Mouse (Mus musculus): ENCODE data around the gene Fnbp4. TPM values are rescaled to one million over a fixed set of nuclear protein-coding genes. Genes with fewer than 3 reads are reported as not detected.

Fnbp4 gene
- polyA plus RNA-seq (2014; fragmentation: Nextera tagmentation; extraction: Ambion mirVana), result 104 and 105 TPM in 2 replicates

DNA sequence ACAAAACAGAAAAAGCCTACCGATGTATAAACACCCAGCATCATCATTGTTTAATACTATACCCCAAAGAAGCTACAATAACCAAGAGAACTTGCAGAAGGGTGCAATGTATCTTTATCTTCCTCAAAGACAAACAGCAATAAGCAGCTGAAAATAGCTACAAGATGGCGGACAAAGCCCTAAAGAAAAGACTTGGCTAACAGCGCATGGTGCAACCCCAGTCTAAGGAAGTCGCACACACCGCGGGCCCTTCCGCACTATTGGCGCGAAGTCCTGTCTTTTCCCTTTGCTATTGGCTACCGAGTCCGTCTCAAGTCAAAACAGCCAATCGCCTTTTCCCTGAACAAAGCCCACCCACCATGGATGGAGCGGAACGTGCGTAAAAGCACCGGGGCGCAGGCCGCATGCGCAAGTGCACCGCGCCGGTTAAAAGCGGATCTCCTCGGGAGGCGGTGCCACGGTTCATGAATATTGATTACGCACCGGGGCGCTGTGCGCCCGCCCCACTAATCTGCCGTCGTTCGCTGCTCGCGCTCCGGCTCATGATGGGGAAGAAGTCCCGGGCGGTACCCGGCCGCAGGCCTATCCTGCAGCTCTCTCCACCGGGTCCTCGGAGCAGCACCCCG lies at the start of gene Fnbp4:
Gene Fnbp4 (plus strand): TSS at position 318 of the 626 bp plus-strand sequence.
- H3K4me3 ChIP-seq (ENCODE audit: low read depth, low read length), result peak within 1 kb of the TSS; percentile 95
- peak within 1 kb of the TSS; percentile 98 for H3K9ac ChIP-seq (ENCODE audit: low read length)
- ATAC-seq (ENCODE audit: insufficient read depth, low FRiP score, low TSS enrichment), result peak; percentile 99
- peak within 1 kb of the TSS; percentile 91 for H3K27ac ChIP-seq (ENCODE audit: low read depth, low read length)
- WGBS, result under 1% methylated on average over 43 of the region's 44 CpGs
- H3K27me3 ChIP-seq (ENCODE audit: control insufficient read depth, insufficient read depth, low read length), result no peaks in the 10 kb centered on the region
- peak within 1 kb of the TSS; percentile 75 for H3K4me2 ChIP-seq (ENCODE audit: low read depth)
- H3K36me3 ChIP-seq (ENCODE audit: control insufficient read depth, insufficient read depth, low read length), result 0 out of 2 replicates have a peak, but pooled peaks cover 3% of the 10 kb centered on the region
- H3K4me1 ChIP-seq (ENCODE audit: control insufficient read depth, insufficient read depth, low read length), result no peaks in the 10 kb centered on the region
- no peaks in the 10 kb centered on the region for H3K9me3 ChIP-seq (ENCODE audit: control insufficient read depth, low read length)
- peak; percentile 99 for DNase-seq (ENCODE audit: low spot score)

- Histone ChIP-seq H3K4me2 (ENCODE audit: low read depth) (no peak overlapping the region), H3K27ac (ENCODE audit: low read depth, low read length) (no peak overlapping the region), H3K4me1 (ENCODE audit: control insufficient read depth, insufficient read depth, low read length) (no peaks in the 10 kb centered on the region), H3K9me3 (ENCODE audit: control insufficient read depth, low read length) (no peaks in the 10 kb centered on the region), H3K36me3 (ENCODE audit: control insufficient read depth, insufficient read depth, low read length) (peaks cover 20% of the 10 kb centered on the region), H3K4me3 (ENCODE audit: low read depth, low read length) (no peak overlapping the region), H3K9ac (ENCODE audit: low read length) (no peak overlapping the region), H3K27me3 (ENCODE audit: control insufficient read depth, insufficient read depth, low read length) (no peaks in the 10 kb centered on the region)
- ATAC-seq (ENCODE audit: insufficient read depth, low FRiP score, low TSS enrichment), result no peak
- no peak for DNase-seq (ENCODE audit: low spot score)
- 97% methylated on average over 4 of the region's 4 CpGs for WGBS
Observed at GRCm38 (mm10) chr2:90700943-90701342, 44.2 kb upstream of the Fnbp4 start.

DNA sequence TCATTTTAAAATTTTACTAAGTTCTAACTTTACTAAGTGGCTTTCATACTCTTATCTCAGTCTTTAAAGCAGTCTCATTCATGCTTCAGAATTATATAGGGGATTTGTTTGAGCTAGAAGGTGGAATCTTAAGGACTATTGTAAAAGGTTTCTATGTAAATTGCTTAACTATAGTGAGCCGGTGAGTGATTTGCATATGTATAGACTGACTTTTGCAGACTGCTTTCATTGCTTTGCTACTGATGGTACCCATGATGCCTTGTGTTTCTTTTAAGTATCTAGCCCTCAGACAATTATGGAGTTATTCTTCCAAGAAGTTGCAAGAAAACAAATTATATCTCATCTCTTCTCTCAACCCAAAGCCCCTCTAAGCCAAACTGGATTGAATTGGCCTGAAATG lies 36.6 kb upstream of the Fnbp4 start:
- H3K4me1 ChIP-seq (ENCODE audit: control insufficient read depth, insufficient read depth, low read length), result no peaks in the 10 kb centered on the region
- no peak overlapping the region for H3K4me2 ChIP-seq (ENCODE audit: low read depth)
- H3K36me3 ChIP-seq (ENCODE audit: control insufficient read depth, insufficient read depth, low read length), result peaks cover 13% of the 10 kb centered on the region
- H3K4me3 ChIP-seq (ENCODE audit: low read depth, low read length), result no peak overlapping the region
- H3K27me3 ChIP-seq (ENCODE audit: control insufficient read depth, insufficient read depth, low read length), result no peaks in the 10 kb centered on the region
- no peak overlapping the region for H3K9ac ChIP-seq (ENCODE audit: low read length)
- no peak overlapping the region for H3K27ac ChIP-seq (ENCODE audit: low read depth, low read length)
- WGBS, result 29% methylated on average over 1 of the region's 1 CpGs
- H3K9me3 ChIP-seq (ENCODE audit: control insufficient read depth, low read length), result no peaks in the 10 kb centered on the region
- DNase-seq (ENCODE audit: low spot score) (no peak), ATAC-seq (ENCODE audit: insufficient read depth, low FRiP score, low TSS enrichment) (no peak)

DNA sequence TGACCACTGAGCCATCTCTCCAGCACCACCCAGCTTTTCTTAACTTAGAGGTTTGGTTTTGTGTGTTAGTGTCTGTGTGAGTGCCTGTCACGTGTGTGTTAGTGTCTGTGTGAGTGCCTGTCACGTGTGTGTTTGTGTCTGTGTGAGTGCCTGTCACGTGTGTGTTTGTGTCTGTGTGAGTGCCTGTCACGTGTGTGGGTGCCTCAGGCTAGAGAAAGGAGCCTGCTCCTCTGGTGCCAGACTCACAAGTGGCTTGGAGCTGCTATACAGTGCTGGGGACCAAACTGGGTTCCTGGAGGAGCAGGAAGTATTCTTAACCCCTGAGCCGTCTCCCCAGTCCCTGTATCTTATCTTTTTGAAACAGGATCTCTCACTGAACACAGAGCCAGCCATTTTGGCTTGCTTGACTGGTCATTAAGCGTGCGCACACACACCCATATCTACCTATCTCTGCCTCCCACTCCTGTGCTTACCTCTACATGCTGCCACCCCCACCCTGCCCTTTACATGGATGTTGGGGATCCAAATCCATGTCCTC lies 29.5 kb upstream of the Fnbp4 start:
- Histone ChIP-seq H3K4me2 (ENCODE audit: low read depth) (no peak overlapping the region), H3K27ac (ENCODE audit: low read depth, low read length) (no peak overlapping the region), H3K36me3 (ENCODE audit: control insufficient read depth, insufficient read depth, low read length) (peaks cover 4% of the 10 kb centered on the region), H3K4me1 (ENCODE audit: control insufficient read depth, insufficient read depth, low read length) (no peaks in the 10 kb centered on the region), H3K9ac (ENCODE audit: low read length) (no peak overlapping the region), H3K27me3 (ENCODE audit: control insufficient read depth, insufficient read depth, low read length) (no peaks in the 10 kb centered on the region), H3K9me3 (ENCODE audit: control insufficient read depth, low read length) (no peaks in the 10 kb centered on the region), H3K4me3 (ENCODE audit: low read depth, low read length) (no peak overlapping the region)
- ATAC-seq (ENCODE audit: insufficient read depth, low FRiP score, low TSS enrichment), result no peak
- 96% methylated on average over 7 of the region's 7 CpGs for WGBS
- no peak for DNase-seq (ENCODE audit: low spot score)

DNA sequence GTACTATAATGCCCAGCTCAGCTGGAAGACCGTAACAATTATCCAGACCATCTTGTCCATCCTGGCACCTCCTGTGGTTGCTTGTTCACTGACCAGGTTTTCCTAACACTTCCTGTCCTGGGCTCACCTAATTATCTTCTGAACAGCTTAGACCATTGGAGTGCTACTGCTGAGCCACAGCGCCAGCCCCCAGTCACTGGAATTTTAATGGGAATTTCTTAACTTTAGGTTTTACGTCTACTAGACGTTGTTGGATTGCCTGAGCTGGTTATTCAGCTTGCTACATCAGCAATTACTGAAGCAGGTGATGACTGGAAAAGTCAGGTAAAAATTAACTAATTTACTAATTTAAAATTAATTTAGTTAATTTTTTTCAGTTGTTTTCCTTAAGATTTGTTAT lies 27.8 kb upstream of the Fnbp4 start:
- H3K27ac ChIP-seq (ENCODE audit: low read depth, low read length), result no peak overlapping the region
- 92% methylated on average over 4 of the region's 4 CpGs for WGBS
- DNase-seq (ENCODE audit: low spot score), result no peak
- H3K36me3 ChIP-seq (ENCODE audit: control insufficient read depth, insufficient read depth, low read length), result peaks cover 4% of the 10 kb centered on the region
- H3K4me2 ChIP-seq (ENCODE audit: low read depth), result no peak overlapping the region
- H3K27me3 ChIP-seq (ENCODE audit: control insufficient read depth, insufficient read depth, low read length), result no peaks in the 10 kb centered on the region
- H3K4me3 ChIP-seq (ENCODE audit: low read depth, low read length), result no peak overlapping the region
- H3K9me3 ChIP-seq (ENCODE audit: control insufficient read depth, low read length), result no peaks in the 10 kb centered on the region
- no peak overlapping the region for H3K9ac ChIP-seq (ENCODE audit: low read length)
- ATAC-seq (ENCODE audit: insufficient read depth, low FRiP score, low TSS enrichment), result no peak
- no peaks in the 10 kb centered on the region for H3K4me1 ChIP-seq (ENCODE audit: control insufficient read depth, insufficient read depth, low read length)

DNA sequence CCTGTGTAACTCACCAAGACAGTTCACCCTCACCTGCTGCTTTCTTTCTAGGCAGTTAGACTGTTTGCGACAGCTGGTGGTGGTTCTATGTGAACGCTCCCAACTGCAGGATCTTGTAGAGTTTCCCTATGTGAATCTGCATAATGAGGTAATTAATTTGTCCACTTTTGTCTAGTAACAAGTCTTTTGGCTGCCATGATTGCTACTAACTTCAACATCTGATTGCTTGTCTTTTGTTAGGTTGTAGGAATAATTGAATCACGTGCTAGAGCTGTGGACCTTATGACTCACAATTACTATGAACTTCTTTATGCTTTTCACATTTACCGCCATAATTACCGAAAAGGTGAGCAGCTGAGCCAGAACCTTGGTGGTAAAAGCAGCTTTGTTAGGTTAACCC lies 27.2 kb upstream of the Fnbp4 start:
- no peak for ATAC-seq (ENCODE audit: insufficient read depth, low FRiP score, low TSS enrichment)
- Histone ChIP-seq H3K27ac (ENCODE audit: low read depth, low read length) (no peak overlapping the region), H3K4me3 (ENCODE audit: low read depth, low read length) (no peak overlapping the region), H3K4me1 (ENCODE audit: control insufficient read depth, insufficient read depth, low read length) (no peaks in the 10 kb centered on the region), H3K9me3 (ENCODE audit: control insufficient read depth, low read length) (no peaks in the 10 kb centered on the region), H3K4me2 (ENCODE audit: low read depth) (no peak overlapping the region), H3K9ac (ENCODE audit: low read length) (no peak overlapping the region), H3K36me3 (ENCODE audit: control insufficient read depth, insufficient read depth, low read length) (peaks cover 2% of the 10 kb centered on the region), H3K27me3 (ENCODE audit: control insufficient read depth, insufficient read depth, low read length) (no peaks in the 10 kb centered on the region)
- DNase-seq (ENCODE audit: low spot score), result peak; percentile 13
- WGBS, result 89% methylated on average over 5 of the region's 5 CpGs

GRCm38 (mm10) chr2:90726818-90727217 lies 18.4 kb upstream of the Fnbp4 start:
- Histone ChIP-seq H3K36me3 (ENCODE audit: control insufficient read depth, insufficient read depth, low read length) (peaks cover 11% of the 10 kb centered on the region), H3K27ac (ENCODE audit: low read depth, low read length) (no peak overlapping the region), H3K4me1 (ENCODE audit: control insufficient read depth, insufficient read depth, low read length) (no peaks in the 10 kb centered on the region), H3K9ac (ENCODE audit: low read length) (no peak overlapping the region), H3K4me3 (ENCODE audit: low read depth, low read length) (no peak overlapping the region), H3K4me2 (ENCODE audit: low read depth) (no peak overlapping the region), H3K9me3 (ENCODE audit: control insufficient read depth, low read length) (no peaks in the 10 kb centered on the region), H3K27me3 (ENCODE audit: control insufficient read depth, insufficient read depth, low read length) (no peaks in the 10 kb centered on the region)
- 98% methylated on average over 3 of the region's 3 CpGs for WGBS
- ATAC-seq (ENCODE audit: insufficient read depth, low FRiP score, low TSS enrichment) (no peak), DNase-seq (ENCODE audit: low spot score) (no peak)

- H3K27me3 ChIP-seq (ENCODE audit: control insufficient read depth, insufficient read depth, low read length), result no peaks in the 10 kb centered on the region
- H3K27ac ChIP-seq (ENCODE audit: low read depth, low read length), result no peak overlapping the region
- WGBS, result 93% methylated on average over 11 of the region's 11 CpGs
- H3K4me3 ChIP-seq (ENCODE audit: low read depth, low read length), result no peak overlapping the region
- H3K4me1 ChIP-seq (ENCODE audit: control insufficient read depth, insufficient read depth, low read length), result no peaks in the 10 kb centered on the region
- H3K36me3 ChIP-seq (ENCODE audit: control insufficient read depth, insufficient read depth, low read length), result peaks cover 12% of the 10 kb centered on the region
- ATAC-seq (ENCODE audit: insufficient read depth, low FRiP score, low TSS enrichment) (no peak), DNase-seq (ENCODE audit: low spot score) (no peak)
- no peak overlapping the region for H3K9ac ChIP-seq (ENCODE audit: low read length)
- H3K9me3 ChIP-seq (ENCODE audit: control insufficient read depth, low read length), result no peaks in the 10 kb centered on the region
- no peak overlapping the region for H3K4me2 ChIP-seq (ENCODE audit: low read depth)
Observed at GRCm38 (mm10) chr2:90735326-90735725, 9.8 kb upstream of the Fnbp4 start.

GRCm38 (mm10) chr2:90738801-90739200 lies 6.4 kb upstream of the Fnbp4 start:
- Histone ChIP-seq H3K36me3 (ENCODE audit: control insufficient read depth, insufficient read depth, low read length) (peaks cover 5% of the 10 kb centered on the region), H3K9ac (ENCODE audit: low read length) (no peak overlapping the region), H3K4me2 (ENCODE audit: low read depth) (no peak overlapping the region), H3K27me3 (ENCODE audit: control insufficient read depth, insufficient read depth, low read length) (no peaks in the 10 kb centered on the region), H3K9me3 (ENCODE audit: control insufficient read depth, low read length) (no peaks in the 10 kb centered on the region), H3K27ac (ENCODE audit: low read depth, low read length) (no peak overlapping the region), H3K4me1 (ENCODE audit: control insufficient read depth, insufficient read depth, low read length) (no peaks in the 10 kb centered on the region), H3K4me3 (ENCODE audit: low read depth, low read length) (no peak overlapping the region)
- 86% methylated on average over 3 of the region's 3 CpGs for WGBS
- ATAC-seq (ENCODE audit: insufficient read depth, low FRiP score, low TSS enrichment), result no peak
- no peak for DNase-seq (ENCODE audit: low spot score)
